Mouse (Mus musculus): ENCODE data around the gene Rnf144b. TPM values are rescaled to one million over a fixed set of nuclear protein-coding genes. Genes with fewer than 3 reads are reported as not detected.

Rnf144b gene
- polyA plus RNA-seq, 1 experiment: 8.3 TPM

DNA sequence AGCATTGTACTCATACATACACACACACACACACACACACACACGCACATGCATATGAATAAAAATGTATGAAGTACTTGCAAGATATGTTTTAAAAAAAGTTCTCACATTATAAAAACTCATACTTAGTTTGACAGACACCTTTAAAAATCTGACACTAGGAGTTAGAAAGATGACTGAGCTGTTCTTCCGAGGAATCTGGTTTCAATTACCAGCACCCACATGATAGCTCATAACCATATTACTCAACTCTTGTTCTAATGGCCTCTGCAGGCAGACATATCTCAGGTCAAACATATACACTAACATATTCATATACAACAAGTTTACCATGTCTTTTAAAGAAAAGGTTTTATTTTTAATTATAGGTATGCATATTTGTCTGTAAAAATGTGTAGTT, 25.9 kb upstream of the Rnf144b start:
- TF ChIP-seq CTCF (IDR thresholded peaks at IDR 0.05; ENCODE audit: control insufficient read depth, insufficient read depth, low read length): no peak
- TF ChIP-seq POLR2A (IDR thresholded peaks at IDR 0.05; ENCODE audit: borderline replicate concordance, control insufficient read depth, low read depth, low read length): no peak
- no peak overlapping the region for H3K27ac ChIP-seq (ENCODE audit: control insufficient read depth, insufficient read depth, low read depth, low read length, poor library complexity)
- H3K4me3 ChIP-seq (replicated peaks; ENCODE audit: control insufficient read depth, low read depth, low read length): no peak overlapping the region
- 86% methylated on average over 2 of the region's 2 CpGs for WGBS
- H3K4me1 ChIP-seq (ENCODE audit: control insufficient read depth, insufficient read depth, low read length): no peaks in the 10 kb centered on the region

DNA sequence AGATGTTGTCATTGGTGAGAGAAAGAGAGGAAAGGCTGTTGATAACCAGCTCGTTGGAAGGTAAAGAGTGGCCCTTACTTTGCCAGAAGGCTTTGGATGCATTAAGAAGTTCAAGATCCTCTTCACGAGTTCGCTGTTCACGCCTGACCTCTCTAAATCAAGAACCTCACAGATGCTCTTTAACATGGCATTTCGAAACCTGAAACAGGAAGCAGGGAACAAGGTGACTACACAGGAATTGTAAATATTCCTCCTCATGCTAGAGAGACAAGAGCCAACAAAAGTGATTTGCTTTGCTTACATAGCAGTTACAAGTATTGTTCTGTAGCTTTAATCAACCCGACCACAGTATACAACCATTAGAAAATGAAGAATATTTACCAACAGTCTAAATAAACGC, 23.2 kb upstream of the Rnf144b start:
- TF ChIP-seq POLR2A (IDR thresholded peaks at IDR 0.05; ENCODE audit: borderline replicate concordance, control insufficient read depth, low read depth, low read length) (no peak), CTCF (IDR thresholded peaks at IDR 0.05; ENCODE audit: control insufficient read depth, insufficient read depth, low read length) (no peak)
- Histone ChIP-seq H3K27ac (ENCODE audit: control insufficient read depth, insufficient read depth, low read depth, low read length, poor library complexity) (no peak overlapping the region), H3K4me1 (ENCODE audit: control insufficient read depth, insufficient read depth, low read length) (no peaks in the 10 kb centered on the region; the same call in 1 of the 2 replicates), H3K4me3 (replicated peaks; ENCODE audit: control insufficient read depth, low read depth, low read length) (no peak overlapping the region)
- WGBS: 74% methylated on average over 7 of the region's 7 CpGs

DNA sequence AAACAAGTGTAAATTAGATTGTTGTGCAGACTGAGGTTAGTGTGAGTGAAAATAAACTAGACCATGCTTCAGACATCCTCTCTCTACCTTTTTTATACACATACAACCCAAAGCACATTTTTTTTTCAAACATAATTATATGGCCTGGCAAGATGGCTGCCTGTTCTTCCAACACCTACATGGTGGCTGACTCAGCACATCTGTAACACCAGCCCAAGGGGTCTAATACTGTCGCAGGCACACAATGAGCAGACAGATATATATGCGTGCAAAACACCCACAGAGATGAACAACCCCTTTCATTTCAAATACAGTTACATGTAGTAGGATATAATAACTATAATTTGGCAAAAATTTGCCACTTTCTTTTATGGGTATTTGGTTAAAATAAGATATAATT, 21.9 kb upstream of the Rnf144b start:
- WGBS: 85% methylated on average over 2 of the region's 2 CpGs
- Histone ChIP-seq H3K4me1 (ENCODE audit: control insufficient read depth, insufficient read depth, low read length) (peaks cover 2% of the 10 kb centered on the region; the same call in 1 of the 2 replicates), H3K27ac (ENCODE audit: control insufficient read depth, insufficient read depth, low read depth, low read length, poor library complexity) (no peak overlapping the region), H3K4me3 (replicated peaks; ENCODE audit: control insufficient read depth, low read depth, low read length) (no peak overlapping the region)
- TF ChIP-seq POLR2A (IDR thresholded peaks at IDR 0.05; ENCODE audit: borderline replicate concordance, control insufficient read depth, low read depth, low read length) (no peak), CTCF (IDR thresholded peaks at IDR 0.05; ENCODE audit: control insufficient read depth, insufficient read depth, low read length) (no peak)

DNA sequence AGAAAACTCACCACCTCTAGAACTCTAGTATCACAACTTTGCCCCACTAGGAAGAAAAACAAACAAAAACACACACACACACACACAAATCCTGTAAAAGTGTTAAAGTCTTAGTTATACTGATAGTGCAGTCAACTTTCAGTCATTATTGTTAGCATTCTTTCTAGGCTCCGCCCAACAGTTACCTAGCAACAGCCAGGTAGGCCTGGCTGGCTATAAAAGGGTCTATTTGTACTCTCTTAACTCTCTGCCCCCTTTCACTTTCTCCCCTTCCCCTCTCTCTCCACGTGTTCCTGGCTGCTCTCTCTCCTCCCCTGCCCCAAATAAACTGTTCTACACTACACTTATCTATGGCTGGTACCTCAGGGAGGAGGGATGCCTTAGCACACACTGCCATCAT, 18.3 kb upstream of the Rnf144b start:
- Histone ChIP-seq H3K27ac (ENCODE audit: control insufficient read depth, insufficient read depth, low read depth, low read length, poor library complexity) (no peak overlapping the region), H3K4me1 (ENCODE audit: control insufficient read depth, insufficient read depth, low read length) (peaks cover 2% of the 10 kb centered on the region; the same call in 1 of the 2 replicates), H3K4me3 (replicated peaks; ENCODE audit: control insufficient read depth, low read depth, low read length) (peak overlapping the region; percentile 62)
- 26% methylated on average over 2 of the region's 2 CpGs for WGBS
- TF ChIP-seq CTCF (IDR thresholded peaks at IDR 0.05; ENCODE audit: control insufficient read depth, insufficient read depth, low read length): no peak
- TF ChIP-seq POLR2A (IDR thresholded peaks at IDR 0.05; ENCODE audit: borderline replicate concordance, control insufficient read depth, low read depth, low read length): no peak

DNA sequence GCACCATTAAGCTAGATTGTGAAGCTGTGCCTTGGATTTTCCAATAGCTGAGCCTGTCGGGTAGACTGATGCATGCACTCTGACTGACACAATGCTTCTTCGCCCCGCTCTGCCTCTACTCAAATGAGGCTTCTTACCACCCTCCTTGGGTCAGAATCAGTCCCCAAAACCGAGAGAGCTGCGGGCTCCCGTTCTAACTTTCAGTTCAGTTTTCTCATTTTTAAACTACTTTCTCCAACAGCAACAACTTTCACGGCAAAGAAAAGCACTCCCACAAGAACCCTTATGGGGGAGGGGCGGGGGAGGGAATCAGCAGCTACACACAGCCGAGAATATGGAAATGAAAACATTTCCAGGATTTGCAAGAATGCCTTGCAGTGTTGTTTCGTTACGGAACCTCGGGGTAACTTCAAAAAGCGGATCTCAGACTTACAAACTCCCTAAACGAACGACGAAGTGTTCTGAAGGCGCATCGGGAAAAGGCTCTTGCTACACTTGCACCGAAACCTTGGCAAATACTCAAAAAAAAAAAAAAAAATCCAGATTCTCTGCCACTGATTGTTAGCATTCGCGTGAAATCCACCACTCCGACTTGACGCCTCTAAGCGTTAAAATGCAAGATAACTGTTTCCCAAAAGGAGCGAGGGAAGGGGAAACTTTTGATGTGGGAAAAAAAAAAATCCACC, 17.5 kb upstream of the Rnf144b start:
- under 1% methylated on average over 25 of the region's 25 CpGs for WGBS
- peak overlapping the region; percentile 77 for H3K4me3 ChIP-seq (replicated peaks; ENCODE audit: control insufficient read depth, low read depth, low read length)
- TF ChIP-seq POLR2A (IDR thresholded peaks at IDR 0.05; ENCODE audit: borderline replicate concordance, control insufficient read depth, low read depth, low read length) (no peak), CTCF (IDR thresholded peaks at IDR 0.05; ENCODE audit: control insufficient read depth, insufficient read depth, low read length) (no peak)
- peak overlapping the region; percentile 97 for H3K27ac ChIP-seq (ENCODE audit: control insufficient read depth, insufficient read depth, low read depth, low read length, poor library complexity)
- H3K4me1 ChIP-seq (ENCODE audit: control insufficient read depth, insufficient read depth, low read length): peaks cover 2% of the 10 kb centered on the region; the same call in 1 of the 2 replicates

DNA sequence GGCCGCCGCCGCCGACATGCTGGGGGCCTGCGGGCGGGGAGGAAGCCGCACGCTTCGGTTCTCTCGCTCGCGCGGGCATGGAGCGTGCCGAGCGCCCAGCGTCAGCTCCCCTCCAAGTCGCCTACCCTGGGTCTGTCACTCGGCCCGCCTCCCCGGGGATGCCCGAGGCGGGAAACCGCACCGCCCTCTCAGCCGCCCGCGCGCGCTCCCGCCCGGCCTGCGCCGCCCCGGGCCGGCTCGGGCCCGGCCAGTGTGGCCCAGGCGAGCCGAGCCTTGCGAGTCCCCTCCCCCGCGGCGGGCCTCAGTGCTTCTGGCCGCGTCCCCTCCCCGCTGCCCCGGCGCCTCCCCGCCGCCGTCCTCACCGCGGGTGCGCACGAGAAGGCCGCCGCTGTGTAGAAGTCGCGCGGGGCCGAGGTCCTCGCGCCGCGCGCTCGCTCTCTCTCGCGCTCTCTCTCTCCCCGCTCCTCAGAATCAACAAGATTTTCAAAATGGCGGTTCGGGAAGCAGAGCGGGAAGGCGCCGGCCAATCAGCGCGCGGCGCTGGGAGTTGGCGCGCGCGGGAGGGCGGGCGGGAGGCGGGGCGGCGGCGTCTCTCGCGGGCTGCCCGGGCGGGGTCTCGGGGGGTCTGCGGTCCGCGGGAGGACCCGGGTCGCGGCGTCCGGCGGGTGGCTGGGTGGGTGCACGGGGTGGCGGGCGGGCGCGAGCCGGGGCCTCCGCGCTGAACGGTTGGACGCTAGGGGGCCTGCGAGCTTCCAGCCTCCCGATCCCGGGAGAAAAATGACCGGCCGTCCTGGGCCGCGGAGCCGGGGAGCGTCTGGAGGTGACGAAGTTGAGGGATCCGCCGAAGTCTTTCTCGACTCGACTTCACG, 16.5 kb upstream of the Rnf144b start, which contains the start of gene Dek:
Dek (minus strand) TSS at position 491 of the 869 bp plus-strand sequence.
- H3K4me1 ChIP-seq (ENCODE audit: control insufficient read depth, insufficient read depth, low read length): peaks cover 2% of the 10 kb centered on the region; the same call in 1 of the 2 replicates
- TF ChIP-seq CTCF (IDR thresholded peaks at IDR 0.05; ENCODE audit: control insufficient read depth, insufficient read depth, low read length) (peak; percentile 20; the same call in 1 of the 2 replicates), POLR2A (IDR thresholded peaks at IDR 0.05; ENCODE audit: borderline replicate concordance, control insufficient read depth, low read depth, low read length) (peak; percentile 43; the same call in 1 of the 2 replicates)
- H3K4me3 ChIP-seq (replicated peaks; ENCODE audit: control insufficient read depth, low read depth, low read length): peak within 1 kb of the TSS; percentile 81
- WGBS: under 1% methylated on average over 129 of the region's 129 CpGs
- H3K27ac ChIP-seq (ENCODE audit: control insufficient read depth, insufficient read depth, low read depth, low read length, poor library complexity): peak within 1 kb of the TSS; percentile 97

DNA sequence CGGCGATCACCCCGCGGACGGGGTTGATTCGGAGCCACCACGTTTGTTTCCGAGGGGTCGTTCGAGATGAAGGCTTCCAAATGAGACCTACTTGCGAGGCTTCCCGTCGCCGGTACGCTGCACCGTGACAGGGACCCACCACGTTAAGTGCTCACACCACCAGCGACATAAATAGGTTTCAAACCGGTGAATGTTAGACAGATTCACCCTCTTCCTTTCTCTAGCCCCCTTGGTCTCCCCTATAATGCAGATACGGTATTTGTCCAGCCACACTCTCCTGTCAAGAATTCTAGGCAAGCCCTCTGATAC, 15.9 kb upstream of the Rnf144b start:
- H3K4me3 ChIP-seq (replicated peaks; ENCODE audit: control insufficient read depth, low read depth, low read length): peak overlapping the region; percentile 81
- no peak for TF ChIP-seq POLR2A (IDR thresholded peaks at IDR 0.05; ENCODE audit: borderline replicate concordance, control insufficient read depth, low read depth, low read length)
- TF ChIP-seq CTCF (IDR thresholded peaks at IDR 0.05; ENCODE audit: control insufficient read depth, insufficient read depth, low read length): no peak
- peak overlapping the region; percentile 81 for H3K27ac ChIP-seq (ENCODE audit: control insufficient read depth, insufficient read depth, low read depth, low read length, poor library complexity)
- H3K4me1 ChIP-seq (ENCODE audit: control insufficient read depth, insufficient read depth, low read length): peaks cover 2% of the 10 kb centered on the region; the same call in 1 of the 2 replicates
- WGBS: under 1% methylated on average over 20 of the region's 20 CpGs

DNA sequence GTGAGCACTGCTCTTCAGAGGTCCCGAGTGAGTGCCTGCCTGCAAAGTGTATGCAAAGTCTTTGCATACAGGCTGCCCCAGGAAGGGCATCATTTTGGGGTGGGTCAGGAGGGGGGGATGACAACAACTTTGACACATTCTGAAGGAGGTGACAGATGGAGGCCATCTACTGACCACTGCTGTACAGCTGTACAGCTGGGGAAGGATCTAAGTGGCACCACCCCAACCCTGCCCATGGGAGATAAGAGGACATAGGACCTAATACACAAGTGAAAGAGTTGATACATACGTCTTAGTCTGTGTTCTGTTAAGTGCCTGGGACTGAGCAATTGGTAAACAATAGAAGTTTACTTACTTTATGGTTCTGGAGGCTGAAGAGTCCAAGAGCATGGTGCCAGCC, 13.2 kb upstream of the Rnf144b start:
- 64% methylated on average over 2 of the region's 2 CpGs for WGBS
- Histone ChIP-seq H3K4me1 (ENCODE audit: control insufficient read depth, insufficient read depth, low read length) (peaks cover 3% of the 10 kb centered on the region; the same call in 1 of the 2 replicates), H3K27ac (ENCODE audit: control insufficient read depth, insufficient read depth, low read depth, low read length, poor library complexity) (peak overlapping the region; percentile 82), H3K4me3 (replicated peaks; ENCODE audit: control insufficient read depth, low read depth, low read length) (peak overlapping the region; percentile 15)
- TF ChIP-seq CTCF (IDR thresholded peaks at IDR 0.05; ENCODE audit: control insufficient read depth, insufficient read depth, low read length) (no peak), POLR2A (IDR thresholded peaks at IDR 0.05; ENCODE audit: borderline replicate concordance, control insufficient read depth, low read depth, low read length) (no peak)

Measured in bone marrow, adult 2 months (tissue).